Mouse (Mus musculus): ENCODE measurements at regions not wholly inside any gene's neighbourhood (a gene's known extent, or its start where the extent isn't known, plus 50 kb on each side); places are given as distances from the start of the nearest gene placed in this dataset.

- in situ Hi-C loops (cut with MboI; ENCODE audit: unreplicated experiment in 2 of 2) = no loop called here
Measured at GRCm38 (mm10) chr6:148551097-148551496, 106.9 kb upstream of the Tmtc1 start.

- in situ Hi-C loops (cut with MboI; ENCODE audit: unreplicated experiment in 2 of 2) = loop anchor here in 1 of 2 experiments (25.0 kb wide), 1 partner anchor 564 kb away; the partner anchor contains the start of gene Dennd5b
Measured at GRCm38 (mm10) chr6:148548138-148548778, 104.1 kb upstream of the Tmtc1 start.

- in situ Hi-C loops (cut with MboI; ENCODE audit: unreplicated experiment in 2 of 2) = loop anchor here in 1 of 2 experiments (25.0 kb wide), 1 partner anchor 569 kb away; the partner anchor contains the start of gene Dennd5b
Measured at GRCm38 (mm10) chr6:148543047-148543446, 98.9 kb upstream of the Tmtc1 start.

- in situ Hi-C loops (cut with MboI; ENCODE audit: unreplicated experiment in 2 of 2) = loop anchor here in 1 of 2 experiments (25.0 kb wide), 1 partner anchor 570 kb away; the partner anchor contains the start of gene Dennd5b
Measured at GRCm38 (mm10) chr6:148541981-148542380, 97.8 kb upstream of the Tmtc1 start.

- in situ Hi-C loops (cut with MboI; ENCODE audit: unreplicated experiment in 2 of 2) = loop anchor here in 1 of 2 experiments (25.0 kb wide), 1 partner anchor 573 kb away; the partner anchor contains the start of gene Dennd5b
Measured at GRCm38 (mm10) chr6:148539207-148539960, 95.2 kb upstream of the Tmtc1 start.

- in situ Hi-C loops (cut with MboI; ENCODE audit: unreplicated experiment in 2 of 2) = loop anchor here in 1 of 2 experiments (25.0 kb wide), 1 partner anchor 578 kb away; the partner anchor contains the start of gene Dennd5b
Measured at GRCm38 (mm10) chr6:148534364-148534763, 90.2 kb upstream of the Tmtc1 start.

DNA sequence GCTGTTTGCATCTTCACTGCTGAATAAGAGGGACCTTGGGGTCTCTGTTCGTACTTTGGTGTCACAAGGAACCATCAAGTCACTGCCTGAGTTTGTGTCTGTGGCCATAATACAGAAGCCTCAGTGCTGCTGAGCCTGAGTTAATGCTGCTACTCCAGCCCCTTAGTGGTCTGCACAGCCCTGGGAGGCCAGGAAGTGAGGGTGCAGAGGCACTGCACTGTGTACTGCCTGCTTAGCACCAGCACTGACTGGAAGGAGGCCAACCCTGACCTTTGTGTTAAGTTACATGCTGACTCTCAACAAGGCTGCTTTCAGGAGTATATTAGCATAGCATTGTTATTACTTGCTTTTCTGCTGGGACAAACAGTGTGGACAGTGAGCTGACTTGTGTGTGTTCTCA, 86.9 kb upstream of the Tmtc1 start:
- in situ Hi-C loops (cut with MboI; ENCODE audit: unreplicated experiment in 2 of 2) = loop anchor here in 1 of 2 experiments (25.0 kb wide), 1 partner anchor 581 kb away; the partner anchor contains the start of gene Dennd5b

DNA sequence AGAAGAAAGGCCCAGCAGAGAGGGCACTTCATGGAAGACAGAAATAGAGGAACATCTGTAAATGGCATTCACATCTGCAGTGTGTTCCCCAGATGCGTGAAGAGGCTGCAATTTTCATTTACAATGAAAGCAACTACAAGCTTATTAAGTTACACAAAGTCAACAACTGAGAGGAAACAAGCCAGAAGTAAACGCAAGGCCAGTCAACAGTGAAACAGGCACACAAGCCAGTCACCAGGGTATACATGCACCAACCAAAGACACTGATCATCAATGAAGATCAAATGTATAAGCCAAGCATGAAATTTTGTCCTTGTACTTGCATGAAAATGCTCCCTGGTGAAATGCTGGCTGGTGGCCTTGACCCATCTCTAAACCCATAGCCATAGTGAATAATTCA, 84.4 kb upstream of the Tmtc1 start:
- in situ Hi-C loops (cut with MboI; ENCODE audit: unreplicated experiment in 2 of 2) = loop anchor here in 1 of 2 experiments (25.0 kb wide), 1 partner anchor 584 kb away; the partner anchor contains the start of gene Dennd5b

DNA sequence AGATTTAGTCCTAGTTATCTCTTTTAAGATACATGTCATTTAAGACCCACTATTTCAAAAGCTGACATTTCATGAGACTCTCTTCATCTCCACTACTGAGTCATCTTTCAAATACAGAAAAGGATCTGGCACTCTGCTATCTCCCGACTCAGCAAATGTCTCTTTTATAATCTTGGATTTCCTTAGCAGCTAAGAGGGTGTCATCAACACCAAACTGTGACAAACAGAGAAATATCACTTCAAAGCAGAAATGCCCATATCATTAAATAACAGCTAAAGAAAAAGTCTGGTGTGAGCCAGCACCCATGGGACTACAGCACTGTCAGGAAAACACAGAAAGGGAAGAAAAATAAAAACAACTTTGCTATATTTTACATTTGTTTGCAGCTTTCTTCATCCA, 78.7 kb upstream of the Tmtc1 start:
- in situ Hi-C loops (cut with MboI; ENCODE audit: unreplicated experiment in 2 of 2) = loop anchor here in 1 of 2 experiments (5.0 kb wide), 1 partner anchor 76 kb away; no protein-coding TSS in a partner anchor

DNA sequence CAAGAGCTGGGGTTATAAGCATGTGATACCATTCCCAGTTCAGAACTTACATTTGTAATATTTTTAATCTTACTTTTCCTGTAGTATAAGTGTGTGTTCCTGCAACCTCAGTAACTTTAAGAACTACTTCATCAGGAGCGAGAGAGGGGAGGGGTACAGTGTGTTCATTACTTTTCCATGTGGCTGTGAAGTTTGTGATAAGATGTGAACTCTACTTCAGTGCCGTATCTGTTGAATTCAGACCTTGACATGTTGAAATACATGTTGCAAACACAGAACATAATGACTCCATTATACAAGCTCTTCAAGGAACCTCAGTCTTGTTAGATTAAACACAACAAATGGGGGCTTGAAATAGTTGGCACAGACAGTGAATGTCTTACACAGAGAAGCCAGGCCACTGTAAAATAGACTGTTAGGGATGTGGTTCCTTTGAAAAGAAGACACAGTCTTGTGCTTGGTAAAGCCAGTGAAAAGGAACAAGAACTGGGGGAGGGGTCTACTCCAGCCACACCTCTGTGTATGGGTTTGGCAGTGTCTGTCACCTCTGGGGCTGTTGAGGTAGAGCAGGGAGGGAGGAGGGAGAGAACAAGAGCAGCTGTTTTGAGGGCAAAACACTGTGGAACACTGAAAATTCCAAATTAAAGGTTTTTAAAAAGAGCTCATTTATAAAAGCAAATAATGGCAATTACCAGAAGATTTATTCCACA, 73.5 kb upstream of the Tmtc1 start:
- in situ Hi-C loops (cut with MboI; ENCODE audit: unreplicated experiment in 2 of 2) = no loop called here

- in situ Hi-C loops (cut with MboI; ENCODE audit: unreplicated experiment in 2 of 2) = no loop called here
Measured at GRCm38 (mm10) chr6:148516654-148517053, 72.5 kb upstream of the Tmtc1 start.

GRCm38 (mm10) chr6:148515105-148515504, 70.9 kb upstream of the Tmtc1 start:
- in situ Hi-C loops (cut with MboI; ENCODE audit: unreplicated experiment in 2 of 2) = no loop called here

DNA sequence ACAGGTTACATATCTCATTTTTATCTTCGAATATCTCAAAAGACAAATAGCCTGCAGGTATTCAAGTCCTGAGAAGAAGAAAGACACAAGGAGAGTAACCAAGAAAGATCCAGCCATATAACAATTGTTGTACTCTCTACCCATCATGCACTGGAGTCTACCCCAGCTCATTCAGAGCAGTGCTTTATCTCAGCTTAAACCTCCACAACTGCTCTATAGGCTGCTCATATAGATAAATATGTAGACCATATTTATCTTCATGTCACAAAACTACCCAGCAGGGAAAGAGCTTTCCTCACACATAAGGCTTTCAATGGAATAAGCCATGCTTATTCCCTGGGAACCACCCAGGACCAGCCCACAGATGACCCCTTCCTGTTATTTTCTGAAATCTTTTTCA, 70.5 kb upstream of the Tmtc1 start:
- in situ Hi-C loops (cut with MboI; ENCODE audit: unreplicated experiment in 2 of 2) = no loop called here

DNA sequence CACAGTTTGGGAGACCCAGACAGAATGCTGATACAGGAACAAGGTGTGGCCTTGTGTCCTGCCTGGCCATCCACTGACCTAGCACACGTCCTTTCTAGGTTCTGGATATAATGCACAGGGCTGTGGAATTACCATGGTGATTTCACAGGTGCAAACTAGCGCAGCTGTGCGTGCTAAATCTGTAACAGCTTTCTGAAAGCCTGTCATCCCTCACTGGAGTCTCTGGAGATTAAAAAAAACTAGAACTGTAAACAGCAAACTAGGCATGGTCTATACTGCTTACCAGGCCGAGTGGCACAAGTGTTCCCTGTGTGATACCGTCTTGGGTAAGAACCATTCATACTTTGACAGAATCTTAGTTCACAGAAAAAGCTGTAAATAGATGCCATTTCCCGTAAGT, 69.9 kb upstream of the Tmtc1 start:
- in situ Hi-C loops (cut with MboI; ENCODE audit: unreplicated experiment in 2 of 2) = no loop called here

GRCm38 (mm10) chr6:148513134-148513533, 68.9 kb upstream of the Tmtc1 start:
- in situ Hi-C loops (cut with MboI; ENCODE audit: unreplicated experiment in 2 of 2) = no loop called here

DNA sequence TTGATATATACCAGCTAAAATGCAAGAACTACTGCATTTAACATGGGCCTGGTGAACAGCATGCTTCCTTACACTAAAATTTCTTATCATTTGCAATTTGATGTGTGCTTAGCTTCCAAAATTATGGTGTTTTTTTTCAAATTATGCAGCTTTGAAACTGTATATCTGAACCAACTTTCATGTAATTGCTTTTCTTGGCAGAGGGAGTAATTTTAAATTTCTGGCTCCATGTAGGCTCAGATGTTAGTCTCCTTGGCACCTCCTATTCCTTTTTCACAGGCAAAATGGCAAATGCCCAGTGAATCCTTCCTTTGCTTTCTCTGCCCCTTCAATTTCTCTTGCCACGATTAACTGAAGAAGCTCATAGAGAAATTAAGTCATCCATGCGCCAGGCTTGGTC, 61.1 kb upstream of the Tmtc1 start:
- in situ Hi-C loops (cut with MboI; ENCODE audit: unreplicated experiment in 2 of 2) = no loop called here

GRCm38 (mm10) chr6:148500251-148501179, 56.3 kb upstream of the Tmtc1 start:
- in situ Hi-C loops (cut with MboI; ENCODE audit: unreplicated experiment in 2 of 2) = no loop called here
